ENCODE assay signal across 10 mouse cellular contexts in the genomic region with DNA sequence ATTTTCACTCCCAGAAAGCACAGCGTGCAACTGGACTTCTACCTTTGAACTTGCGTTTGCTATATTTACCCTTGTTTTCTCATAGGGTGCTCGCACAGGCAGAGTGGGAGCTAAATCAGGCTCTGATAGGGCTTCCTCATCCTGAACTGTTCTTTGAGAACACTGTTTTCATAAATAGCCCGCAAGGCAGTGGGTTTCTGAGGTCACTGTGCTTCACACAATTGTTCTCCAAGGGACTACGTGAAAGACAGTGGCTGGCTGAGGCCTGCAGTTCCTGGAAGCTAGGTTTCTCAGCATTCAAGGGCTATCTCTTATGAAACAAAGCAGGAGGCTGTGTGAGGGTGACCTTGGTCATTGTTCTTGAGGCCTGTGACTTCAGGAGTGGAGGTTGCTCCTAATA.
A peak's percentile ranks its signal among the peaks of the same experiment; 100 is the strongest.
DNase-seq lines count a peak whose midpoint lies in the region; ATAC-seq lines count a peak whose summit lies in the region.
"Had no signal": no experiment of that assay in that cellular context is flagged by ENCODE, and none has a peak within 500 bp of the region (broad histone marks: within the 10 kb centered on the region; RNA-seq: fewer than 3 reads in every experiment).

No protein-coding gene starts in this region.

- H3K27ac ChIP-seq in intestine, embryonic 16.5 days (ENCODE audit: low read length): 0 out of 2 replicates have a peak overlapping the region, but pooled peaks have one; percentile 4
- peak overlapping the region; percentile 34; the same call in 1 of the 2 replicates for H3K27ac ChIP-seq in lung, embryonic 16.5 days (ENCODE audit: low read length)

- H3K9me3 ChIP-seq in intestine, embryonic 16.5 days (ENCODE audit: control insufficient read depth, low read length): no peaks in the 10 kb centered on the region
- no peaks in the 10 kb centered on the region for H3K9me3 ChIP-seq in lung, embryonic 16.5 days (ENCODE audit: control insufficient read depth, low read length)

- WGBS in intestine, embryonic 16.5 days: 67% methylated on average over 5 of the region's 5 CpGs
- WGBS in lung, embryonic 16.5 days: 79% methylated on average over 5 of the region's 5 CpGs

- H3K36me3 ChIP-seq in intestine, embryonic 16.5 days (ENCODE audit: control insufficient read depth, insufficient read depth, low read length): no peaks in the 10 kb centered on the region
- no peaks in the 10 kb centered on the region for H3K36me3 ChIP-seq in lung, embryonic 16.5 days (ENCODE audit: control insufficient read depth, insufficient read depth, low read length)

- DNase-seq in embryo, embryonic 10 days (ENCODE audit: low spot score): peak; percentile 14
- DNase-seq in embryo, embryonic 10.5 days (ENCODE audit: low spot score): no peak
- peak; percentile 57 to 79 for DNase-seq in heart, adult 18-20 months
- no peak for DNase-seq in frontal cortex, postnatal 36 days (ENCODE audit: low spot score in 2 of 2)
- DNase-seq in ovary, adult 18-20 months (ENCODE audit: low spot score): no peak
- DNase-seq: cerebellum, adult 9-10 months; thymus, adult 18-20 months had no signal

- H3K9ac ChIP-seq in intestine, embryonic 16.5 days (ENCODE audit: low read depth, low read length): no peak overlapping the region
- H3K9ac ChIP-seq in lung, embryonic 16.5 days (ENCODE audit: low read length): no peak overlapping the region

- H3K27me3 ChIP-seq in intestine, embryonic 16.5 days (replicated peaks; ENCODE audit: control insufficient read depth, insufficient read depth, low read length): no peaks in the 10 kb centered on the region
- no peaks in the 10 kb centered on the region for H3K27me3 ChIP-seq in lung, embryonic 16.5 days (ENCODE audit: control insufficient read depth, insufficient read depth, low read depth, low read length)

- peak; percentile 66; the same call in 1 of the 2 replicates for ATAC-seq in intestine, embryonic 16.5 days
- peak; percentile 75 for ATAC-seq in lung, embryonic 16.5 days (ENCODE audit: low read depth)
- ATAC-seq in erythroid progenitor cell, adult 5-6 weeks (replicated peaks; ENCODE audit: low FRiP score, poor library complexity, severe bottlenecking): no peak

- H3K4me2 ChIP-seq in intestine, embryonic 16.5 days (ENCODE audit: low read depth, low read length): no peak overlapping the region
- H3K4me2 ChIP-seq in lung, embryonic 16.5 days (ENCODE audit: low read depth, low read length): no peak overlapping the region

- no peak overlapping the region for H3K4me3 ChIP-seq in intestine, embryonic 16.5 days (ENCODE audit: low read length)
- H3K4me3 ChIP-seq in lung, embryonic 16.5 days (ENCODE audit: low read length): no peak overlapping the region

- H3K4me1 ChIP-seq in intestine, embryonic 16.5 days (ENCODE audit: control insufficient read depth, insufficient read depth, low read length): no peaks in the 10 kb centered on the region; the same call in 1 of the 2 replicates
- H3K4me1 ChIP-seq in lung, embryonic 16.5 days (replicated peaks; ENCODE audit: control insufficient read depth, insufficient read depth, low read length): peaks cover 5% of the 10 kb centered on the region; the same call in 1 of the 2 replicates

Comparison
In these comparisons a context has a peak if more than half of its experiments do, and no peak if none do; other contexts are left out.
1. DNase-seq: peak in embryo, embryonic 10 days (single experiment) and heart, adult 18-20 months (2 of 2); none in embryo, embryonic 10.5 days (single experiment), frontal cortex, postnatal 36 days (0 of 2) and ovary, adult 18-20 months (single experiment).